Mouse (Mus musculus) ES-E14 (cell line): Measurements from ENCODE around the gene Adcy4. TPM values are rescaled to one million over a fixed set of nuclear protein-coding genes. Genes with fewer than 3 reads are reported as not detected.

Source experiments
- DNase-seq: peaks from one replicate; pipeline ENCODE4 v3.0.0-alpha.2; 2013; ENCODE audit warnings: low read depth, low spot score
- H3K27ac ChIP-seq: 2 replicates; pipeline ENCODE4 v1.5.1; 2012; ENCODE audit warnings: low read depth, mild to moderate bottlenecking, low read length, moderate library complexity, mixed read lengths; ENCODE audit not compliant: poor library complexity, insufficient read depth, severe bottlenecking
- H3K36me3 ChIP-seq: 2 replicates; pipeline ENCODE4 v1.6.1; 2012; ENCODE audit warnings: mild to moderate bottlenecking, low read length, moderate library complexity, mixed read lengths; ENCODE audit not compliant: control insufficient read depth, poor library complexity, insufficient read depth, severe bottlenecking
- H3K4me1 ChIP-seq, 2 experiments: fragments of 150-350 bp in 1 of 2; sonication (generic) in 1 of 2; 2 replicates each; pipeline ENCODE4 v1.6.1; 2012; ENCODE audit warnings: low read length in 2 of 2, mild to moderate bottlenecking in 1 of 2, mixed read lengths in 1 of 2; ENCODE audit not compliant: control insufficient read depth in 2 of 2, insufficient read depth in 2 of 2, poor library complexity in 1 of 2
- H3K4me3 ChIP-seq, 2 experiments: fragments of 150-350 bp in 1 of 2; sonication (generic) in 1 of 2; 2 replicates each; pipeline ENCODE4 v1.5.1; 2012; ENCODE audit warnings: low read length in 2 of 2, low read depth in 1 of 2, mild to moderate bottlenecking in 1 of 2, mixed read lengths in 1 of 2; ENCODE audit not compliant: insufficient read depth in 1 of 2, poor library complexity in 1 of 2, severe bottlenecking in 1 of 2
- H3K9ac ChIP-seq: 2 replicates; pipeline ENCODE4 v1.6.1; 2012; ENCODE audit warnings: low read depth, mild to moderate bottlenecking, low read length, mixed read lengths; ENCODE audit not compliant: poor library complexity, insufficient read depth, severe bottlenecking
- H3K9me3 ChIP-seq: fragments of 150-350 bp; sonication (generic); 2 replicates; pipeline ENCODE4 v1.6.1; 2012; ENCODE audit warnings: low read depth, mild to moderate bottlenecking, low read length; ENCODE audit not compliant: control insufficient read depth, insufficient read depth
- CHD2 ChIP-seq: IDR thresholded peaks from 2 replicates; pipeline ENCODE4 v1.6.1; 2014; ENCODE audit warnings: mild to moderate bottlenecking, low read depth, low read length, inconsistent platforms
- HCFC1 ChIP-seq: IDR thresholded peaks from 2 replicates; pipeline ENCODE4 v1.6.1; 2012; ENCODE audit warnings: low read length, inconsistent platforms, borderline replicate concordance; ENCODE audit not compliant: insufficient read depth
- MAFK ChIP-seq: IDR thresholded peaks from 2 replicates; pipeline ENCODE4 v1.6.1; 2014; ENCODE audit warnings: mild to moderate bottlenecking, low read depth, low read length, inconsistent platforms; ENCODE audit not compliant: insufficient read depth
- ZC3H11A ChIP-seq: IDR thresholded peaks from 2 replicates; pipeline ENCODE4 v1.6.1; 2012; ENCODE audit warnings: low read depth, mild to moderate bottlenecking, inconsistent platforms, low read length, borderline replicate concordance
- ZNF384 ChIP-seq: IDR thresholded peaks from 2 replicates; pipeline ENCODE4 v1.6.1; 2012; ENCODE audit warnings: low read depth, low read length, inconsistent platforms
- in situ Hi-C, 2 experiments: fragments of 600-800 bp; cut with MboI; formaldehyde crosslinking; loops; one replicate each; pipeline ENCODE4 v1.15.1; 2025; ENCODE audit warnings: low sequenced_read_pairs in 2 of 2, inconsistent platforms in 1 of 2; ENCODE audit not compliant: unreplicated experiment in 2 of 2
- total RNA-seq: library from RNA; depleted of rRNA; stranded (reverse); fragments of 300-350 nt; gene quantifications from 2 replicates; pipeline ENCODE4 v1.2.3, GENCODE M21; 2012

Gene Adcy4
- total RNA-seq, 1 experiment, result 0.27 TPM

DNA sequence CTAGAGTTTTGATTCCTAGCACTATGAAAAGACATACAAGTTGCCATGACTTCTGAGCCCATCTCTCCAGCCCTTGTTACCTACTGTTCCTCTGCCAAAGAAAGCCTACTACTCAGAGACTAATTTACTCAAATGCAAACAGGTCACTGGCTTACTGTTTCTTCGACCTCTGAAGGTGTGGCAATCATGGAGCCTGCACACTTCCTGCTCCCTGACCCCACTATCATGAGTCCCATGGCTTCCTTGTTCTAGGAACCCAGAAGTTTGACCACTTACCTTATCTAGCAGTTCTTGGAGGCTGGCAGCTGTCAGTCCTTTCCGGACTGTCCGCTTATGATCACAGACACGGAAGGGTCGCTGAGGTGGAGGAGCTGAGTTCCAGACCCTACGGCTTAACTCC is 26.3 kb downstream of the Adcy4 start:
- Histone ChIP-seq H3K4me3 (no peak overlapping the region), H3K9me3 (no peaks in the 10 kb centered on the region), H3K4me1 (peaks cover 0 to 4% of the 10 kb centered on the region in 2 experiments; a peak in 1 of 4 replicates), H3K27ac (no peak overlapping the region), H3K36me3 (peaks cover 33% of the 10 kb centered on the region), H3K9ac (no peak overlapping the region)
- DNase-seq, result no peak
- TF ChIP-seq MAFK (no peak), CHD2 (no peak), ZC3H11A (no peak), ZNF384 (no peak), HCFC1 (no peak)
- in situ Hi-C loops, result no loop called here

DNA sequence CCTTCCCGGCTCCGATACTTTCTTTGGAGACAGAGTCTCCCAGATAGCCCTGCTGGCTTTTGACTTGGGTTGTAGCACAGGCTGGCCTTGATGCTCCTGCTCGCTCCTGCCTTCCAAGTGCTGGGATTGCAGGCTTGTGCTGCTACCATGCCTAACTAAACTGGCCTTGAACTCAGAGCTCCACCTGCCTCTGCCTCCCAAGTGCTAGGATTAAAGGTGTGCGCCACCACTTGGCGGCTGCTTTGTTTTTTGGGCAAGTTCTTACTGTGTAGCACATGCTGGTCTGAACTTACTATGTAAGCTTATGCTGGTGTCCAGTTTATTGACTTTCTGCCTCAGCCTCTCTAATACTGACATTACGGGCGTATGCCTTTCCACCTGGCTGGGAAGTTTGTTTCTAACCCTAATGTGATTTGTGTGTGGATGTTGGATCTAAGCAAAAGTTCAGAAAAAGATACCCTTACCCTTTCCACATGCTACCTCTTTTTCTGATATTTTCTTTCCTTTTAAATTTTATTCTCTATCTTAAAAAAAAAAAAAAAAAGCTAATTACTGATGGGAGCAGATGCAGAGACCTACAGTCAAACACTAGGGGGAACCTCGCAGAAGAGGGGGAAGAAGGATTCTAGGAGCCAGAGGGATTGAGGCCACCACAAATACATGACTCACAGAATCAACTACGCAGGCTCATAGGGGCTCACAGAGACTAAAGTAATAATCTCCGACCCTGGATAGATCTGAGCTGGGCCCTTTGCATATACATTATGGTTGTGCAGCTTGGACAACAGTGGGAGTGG is 36.6 kb downstream of the Adcy4 start:
- Histone ChIP-seq H3K9ac (peak overlapping the region; percentile 19; the same call in 1 of the 2 replicates), H3K4me1 (peaks cover 2 to 3% of the 10 kb centered on the region in 2 experiments; a peak in 2 of 4 replicates), H3K9me3 (no peaks in the 10 kb centered on the region), H3K4me3 (peak overlapping the region; percentile 95 to 100), H3K36me3 (peaks cover 21% of the 10 kb centered on the region), H3K27ac (no peak overlapping the region)
- DNase-seq, result no peak
- in situ Hi-C loops, result no loop called here
- TF ChIP-seq HCFC1, result no peak
- no peak for TF ChIP-seq CHD2
- TF ChIP-seq ZC3H11A, result no peak
- TF ChIP-seq MAFK, result no peak
- peak; percentile 65; the same call in 1 of the 2 replicates for TF ChIP-seq ZNF384

DNA sequence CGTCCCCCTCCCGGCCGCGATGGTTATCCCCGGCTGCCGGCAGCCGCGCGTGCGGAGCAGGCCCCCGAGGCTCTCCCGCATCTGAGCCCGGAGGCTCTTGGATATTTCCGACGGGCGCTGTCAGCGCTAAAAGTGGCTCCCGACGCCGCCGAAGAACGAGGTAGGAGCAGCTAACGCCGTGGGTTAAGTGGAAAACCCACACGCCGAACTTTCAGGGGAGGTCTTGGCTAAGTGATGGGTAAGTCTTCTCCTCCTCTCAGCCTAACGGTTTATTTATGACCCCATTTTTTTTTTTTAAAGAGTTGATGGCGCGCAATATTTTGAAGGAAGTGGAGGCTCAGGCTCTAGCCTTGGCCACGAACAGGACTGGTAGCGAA is 38.0 kb downstream of the Adcy4 start:
- DNase-seq, result no peak
- no peak for TF ChIP-seq MAFK
- TF ChIP-seq HCFC1, result peak; percentile 7; the same call in 1 of the 2 replicates
- no peak for TF ChIP-seq ZC3H11A
- 0 out of 2 replicates have a peak, but pooled peaks have one; percentile 7 for TF ChIP-seq ZNF384

DNA sequence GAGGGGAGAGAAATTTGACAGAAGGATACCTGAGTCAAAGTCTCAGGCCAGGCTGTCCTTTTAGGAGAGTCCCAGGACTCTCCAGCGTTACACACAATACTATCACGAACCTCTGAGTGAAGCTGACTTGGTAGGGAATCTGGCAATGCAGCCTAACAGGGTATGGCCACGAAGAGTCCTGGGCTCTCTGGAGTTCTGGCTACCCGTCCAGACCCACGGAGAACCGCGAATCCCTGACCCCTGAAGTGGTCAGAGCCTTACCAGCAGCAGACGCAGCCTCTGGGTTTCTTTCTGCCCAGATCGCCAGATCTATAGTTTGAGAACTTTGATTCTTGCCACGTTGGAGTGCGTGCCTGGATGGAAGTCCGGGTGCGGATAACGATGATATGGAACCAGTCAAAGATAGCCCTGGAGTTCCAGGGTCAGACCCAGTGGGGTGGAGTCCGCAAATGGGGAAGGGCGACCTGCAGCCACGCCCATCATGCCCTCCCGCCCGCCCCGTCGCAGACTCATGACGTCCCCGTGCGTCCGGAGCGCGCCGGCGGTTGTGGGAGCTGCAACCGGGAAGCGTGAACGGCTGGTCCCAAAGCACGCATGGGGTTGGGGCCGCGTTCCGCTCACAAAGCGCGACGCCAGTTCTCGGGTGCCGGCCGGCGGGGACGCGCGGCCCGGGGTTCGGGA is 38.6 kb downstream of the Adcy4 start, which contains the start of the genes Dhrs1 and Nop9:
TSS of gene Dhrs1 (minus strand) at position 511 of the 681 bp plus-strand sequence.
TSS of gene Nop9 (plus strand) at position 514 of the 681 bp plus-strand sequence.
- peaks cover 2 to 3% of the 10 kb centered on the region in 2 experiments; a peak in 2 of 4 replicates for H3K4me1 ChIP-seq
- in situ Hi-C loops, result no loop called here
- peak within 1 kb of the TSS; percentile 95 to 100 for H3K4me3 ChIP-seq
- peak; percentile 83 for DNase-seq
- H3K9me3 ChIP-seq, result no peaks in the 10 kb centered on the region
- H3K9ac ChIP-seq, result peak within 1 kb of the TSS; percentile 92
- H3K27ac ChIP-seq, result no peak within 1 kb of the TSS
- TF ChIP-seq CHD2, result no peak
- TF ChIP-seq MAFK, result no peak
- TF ChIP-seq HCFC1, result peak; percentile 69; the same call in 1 of the 2 replicates
- peaks cover 6% of the 10 kb centered on the region for H3K36me3 ChIP-seq

More for the DNA sequence above, 38.0 kb downstream of the Adcy4 start:
- Histone ChIP-seq H3K36me3 (peaks cover 11% of the 10 kb centered on the region), H3K9ac (peak overlapping the region; percentile 92), H3K4me3 (peak overlapping the region; percentile 95 to 100), H3K4me1 (peaks cover 2 to 3% of the 10 kb centered on the region in 2 experiments; a peak in 2 of 4 replicates), H3K9me3 (no peaks in the 10 kb centered on the region), H3K27ac (no peak overlapping the region)
- in situ Hi-C loops, result no loop called here
